Mouse (Mus musculus): Measurements from ENCODE around the gene Ift172.

Gene Ift172

DNA sequence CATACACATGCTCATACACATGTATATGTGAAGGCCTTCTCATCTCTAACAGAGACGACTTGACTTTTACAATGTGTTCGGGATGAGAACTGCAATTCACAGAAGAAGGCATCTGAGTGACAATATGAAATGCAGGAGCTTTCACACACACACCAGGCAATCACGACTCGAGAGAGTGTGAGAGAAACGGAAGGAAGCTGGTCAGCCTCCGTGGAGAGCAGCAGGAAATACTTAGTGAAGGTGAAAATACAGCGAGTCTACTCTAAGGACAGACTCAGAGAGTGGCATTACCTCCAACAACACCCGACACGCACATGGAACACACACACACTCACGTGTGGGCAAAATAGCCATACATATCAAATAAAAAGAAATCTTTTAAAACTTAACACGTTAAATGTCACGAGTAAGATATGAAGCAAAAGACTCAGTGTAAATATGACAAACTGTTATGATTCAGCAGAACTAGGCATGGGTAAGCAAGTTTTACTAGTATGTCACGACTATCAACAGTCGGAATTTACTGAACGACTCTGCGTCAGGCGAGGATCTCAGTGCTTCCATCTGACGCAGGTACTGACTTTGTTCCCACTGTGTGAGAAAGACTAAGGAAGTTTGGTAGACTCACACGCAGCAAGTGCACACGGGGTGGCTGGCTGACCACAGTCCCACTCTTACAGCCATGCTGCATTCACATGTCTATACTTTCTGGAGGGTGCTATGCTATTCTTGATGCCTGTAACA, 11.5 kb downstream of the Ift172 start:
- ChIA-PET POLR2A (no interaction called here), CTCF (no interaction called here)

DNA sequence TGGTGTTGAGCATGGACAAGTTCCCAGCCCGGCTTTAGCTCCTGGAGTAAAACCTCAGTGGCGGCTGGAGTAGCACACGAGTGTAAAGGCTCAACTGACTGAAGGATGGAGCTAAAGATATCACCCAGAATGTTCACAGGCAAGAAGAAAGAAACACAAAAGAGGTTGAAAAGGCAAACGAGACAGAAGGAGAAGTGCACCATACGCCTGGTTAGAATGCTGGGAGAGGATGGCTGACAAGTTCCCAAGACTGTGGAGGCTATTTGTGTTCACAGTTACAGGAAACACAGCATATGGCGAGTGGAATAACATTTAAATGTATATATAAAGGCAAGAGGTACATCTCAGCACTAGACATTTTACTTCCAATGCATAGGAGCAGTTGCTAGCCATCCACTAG, 17.9 kb downstream of the Ift172 start:
- ChIA-PET CTCF (interaction anchor here in 1 of 4 experiments (0.6 to 1.5 kb wide), 2 partner anchors 55 to 614 kb away, joined by 4 read pairs; no protein-coding TSS in a partner anchor), POLR2A (no interaction called here)

DNA sequence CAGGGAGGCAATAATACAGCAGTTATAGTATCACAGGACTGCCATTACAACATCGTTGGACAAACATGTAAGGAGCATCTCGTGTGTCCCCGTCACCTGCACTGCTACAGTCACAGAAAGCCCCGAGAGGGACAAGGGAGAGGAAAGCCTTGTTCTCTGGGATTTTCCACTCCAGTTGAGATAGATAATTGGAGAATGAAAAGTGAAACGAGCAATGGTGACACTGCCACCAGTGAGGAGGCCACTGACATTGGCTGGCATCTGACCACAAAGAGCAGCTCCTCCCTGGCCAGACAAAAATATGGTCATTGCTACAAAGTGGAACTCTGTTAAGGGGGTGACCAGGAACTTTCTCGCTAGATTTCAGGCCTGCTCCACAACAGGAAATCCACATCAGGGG, 23.2 kb downstream of the Ift172 start:
- CTCF ChIA-PET: interaction anchor here in 1 of 4 experiments (0.6 kb wide), 1 partner anchor 217 kb away, joined by 11 read pairs; no protein-coding TSS in a partner anchor
- POLR2A ChIA-PET: interaction anchor here in 1 of 4 experiments (1.6 kb wide), 1 partner anchor 46 kb away, joined by 5 read pairs; the partner anchor contains the start of gene Ppm1g

DNA sequence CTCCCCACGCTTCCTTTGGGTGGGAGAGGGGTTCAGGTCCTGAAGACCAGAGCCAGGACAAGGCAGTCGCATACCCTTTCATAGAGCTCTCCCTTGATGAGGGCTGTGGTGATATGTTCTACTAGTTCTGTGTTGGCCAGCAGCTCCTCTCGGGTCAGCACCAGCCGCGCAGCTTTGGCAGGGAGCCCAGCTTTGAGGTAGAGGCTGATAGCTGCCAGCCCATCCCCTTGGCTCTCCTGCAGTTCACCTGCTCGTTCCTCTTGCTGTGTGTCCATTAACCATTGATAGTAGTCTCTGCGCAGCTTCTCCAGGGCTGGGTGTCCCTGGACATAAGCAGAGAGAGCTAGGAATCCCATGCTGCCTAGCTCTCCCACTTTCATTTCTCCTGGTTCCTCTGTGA, 24.8 kb downstream of the Ift172 start:
- CTCF ChIA-PET: no interaction called here
- POLR2A ChIA-PET: interaction anchor here in 1 of 4 experiments (1.6 kb wide), 1 partner anchor 45 kb away, joined by 5 read pairs; the partner anchor contains the start of gene Ppm1g

DNA sequence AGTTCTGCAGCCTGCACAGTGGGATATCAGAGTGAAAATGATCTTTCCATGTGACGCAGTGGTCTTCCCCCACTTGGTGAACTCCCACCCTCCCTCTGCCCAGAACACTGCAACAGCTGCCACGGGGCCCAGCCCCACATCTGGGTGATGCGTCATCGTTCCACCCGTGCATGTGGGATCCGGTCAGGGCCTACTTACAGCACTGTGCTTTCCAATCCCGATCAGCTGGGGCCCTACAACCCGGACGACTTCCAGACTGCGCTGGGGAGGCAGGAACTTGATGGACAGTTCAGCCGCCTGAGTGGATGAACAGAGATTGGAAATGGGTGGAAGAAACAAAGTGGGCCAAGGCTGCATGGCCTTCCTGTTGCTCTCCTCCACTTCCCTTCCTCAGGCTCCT, 33.3 kb downstream of the Ift172 start:
- ChIA-PET POLR2A (interaction anchor here in 1 of 4 experiments (0.6 to 1.3 kb wide), 4 partner anchors 11 to 743 kb away, joined by 3 read pairs; no protein-coding TSS in a partner anchor), CTCF (interaction anchor here in 2 of 4 experiments (0.5 to 1.3 kb wide), 3 partner anchors 44 to 78 kb away, joined by 3 to 8 read pairs (median 4); partner anchors contain the start of genes Gm29609 (in 1 of the 2) and Gtf3c2 (in 1 of the 2))

DNA sequence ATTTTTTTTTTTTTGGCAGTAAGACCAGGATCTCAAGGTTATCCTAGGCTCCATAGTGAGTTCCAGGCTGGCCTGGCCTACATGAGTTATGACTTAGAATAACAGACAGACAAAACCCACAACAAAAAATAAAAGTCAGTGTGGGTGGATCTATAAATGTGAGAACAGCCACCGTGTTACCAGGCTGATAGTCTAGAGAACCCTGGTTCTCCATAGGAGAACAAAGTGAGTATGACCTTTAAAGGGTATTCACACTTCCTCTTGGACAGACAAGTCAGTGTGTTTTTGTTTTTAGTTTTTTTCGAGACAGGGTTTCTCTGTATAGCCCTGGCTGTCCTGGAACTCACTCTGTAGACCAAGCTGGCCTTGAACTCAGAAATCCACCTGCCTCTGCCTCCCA, 34.9 kb downstream of the Ift172 start:
- ChIA-PET POLR2A (interaction anchor here in 3 of 4 experiments (0.5 to 1.4 kb wide), 5 partner anchors 35 to 293 kb away, joined by 3 to 4 read pairs (median 3); no protein-coding TSS in a partner anchor), CTCF (interaction anchor here in 1 of 4 experiments (0.6 kb wide), 1 partner anchor 1048 kb away, joined by 7 read pairs; no protein-coding TSS in a partner anchor)

DNA sequence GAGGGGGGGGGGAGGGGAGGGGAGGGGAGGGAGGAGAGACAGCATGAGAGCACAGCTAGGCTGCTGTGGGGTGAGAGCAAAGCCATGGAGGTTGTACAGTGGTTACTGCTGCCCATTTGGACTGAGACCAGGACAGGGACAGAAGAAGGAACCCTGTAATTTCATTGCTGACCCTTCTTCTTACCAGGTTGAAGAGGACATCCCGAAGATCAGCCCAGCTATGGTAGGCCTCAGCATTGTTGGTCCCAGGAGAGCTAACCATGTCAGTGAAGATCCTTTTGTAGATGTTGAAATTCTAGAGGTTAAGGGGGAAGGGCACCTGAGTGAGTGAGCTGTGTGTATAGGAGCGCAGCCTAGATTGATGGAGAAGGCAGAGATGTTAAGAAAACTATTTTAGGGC, 35.5 kb downstream of the Ift172 start:
- ChIA-PET CTCF (interaction anchor here in 1 of 4 experiments (0.6 kb wide), 1 partner anchor 1048 kb away, joined by 7 read pairs; no protein-coding TSS in a partner anchor), POLR2A (interaction anchor here in 3 of 4 experiments (0.5 to 1.4 kb wide), 5 partner anchors 34 to 294 kb away, joined by 3 to 4 read pairs (median 3); no protein-coding TSS in a partner anchor)

DNA sequence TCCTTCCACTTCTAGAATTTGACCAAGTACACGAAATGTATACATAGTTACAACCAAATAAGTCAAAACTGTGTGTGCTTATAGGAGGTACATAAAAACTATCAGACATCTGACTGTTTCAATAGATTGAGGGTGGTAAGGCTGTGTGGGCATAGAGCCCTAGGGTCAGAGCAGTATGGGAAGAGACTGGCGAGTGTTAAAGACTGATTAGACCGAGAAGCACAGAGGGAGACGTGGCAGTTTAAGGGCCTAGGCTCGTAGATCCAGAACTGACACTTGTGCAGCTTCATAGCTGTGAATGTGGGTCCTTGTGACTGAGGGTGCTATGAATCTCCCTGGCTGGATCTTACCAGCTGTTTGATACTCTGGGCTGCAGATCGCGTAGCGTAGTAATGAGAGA, 36.0 kb downstream of the Ift172 start:
- POLR2A ChIA-PET: interaction anchor here in 1 of 4 experiments (1.4 to 5.8 kb wide), 2 partner anchors 14 to 34 kb away, joined by 3 to 30 read pairs; partner anchors contain the start of genes Gm9970 and Nrbp1
- CTCF ChIA-PET: no interaction called here

DNA sequence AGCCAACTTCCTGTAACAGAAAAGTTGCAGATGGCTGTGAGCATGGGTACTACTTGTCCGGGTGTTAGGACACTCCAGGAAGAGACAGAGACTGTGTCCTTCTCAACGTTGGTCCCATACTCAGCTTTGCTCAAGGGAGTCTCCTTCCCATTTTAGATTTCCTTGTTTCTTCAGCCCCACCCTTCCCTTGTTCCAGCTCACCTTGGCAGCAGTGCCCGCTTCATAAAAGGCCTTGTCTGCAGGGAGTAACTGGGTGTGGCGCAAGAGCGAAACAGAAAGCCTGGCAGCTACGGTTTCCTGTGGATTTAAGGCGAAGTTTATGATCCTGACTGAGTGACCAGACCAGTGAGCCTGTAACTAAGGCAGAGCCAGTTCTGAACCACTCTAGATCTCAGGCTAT, 36.5 kb downstream of the Ift172 start:
- POLR2A ChIA-PET: interaction anchor here in 1 of 4 experiments (1.4 to 5.8 kb wide), 2 partner anchors 13 to 33 kb away, joined by 3 to 30 read pairs; partner anchors contain the start of genes Gm9970 and Nrbp1
- CTCF ChIA-PET: interaction anchor here in 1 of 4 experiments (1.5 kb wide), 1 partner anchor 74 kb away, joined by 4 read pairs; no protein-coding TSS in a partner anchor

DNA sequence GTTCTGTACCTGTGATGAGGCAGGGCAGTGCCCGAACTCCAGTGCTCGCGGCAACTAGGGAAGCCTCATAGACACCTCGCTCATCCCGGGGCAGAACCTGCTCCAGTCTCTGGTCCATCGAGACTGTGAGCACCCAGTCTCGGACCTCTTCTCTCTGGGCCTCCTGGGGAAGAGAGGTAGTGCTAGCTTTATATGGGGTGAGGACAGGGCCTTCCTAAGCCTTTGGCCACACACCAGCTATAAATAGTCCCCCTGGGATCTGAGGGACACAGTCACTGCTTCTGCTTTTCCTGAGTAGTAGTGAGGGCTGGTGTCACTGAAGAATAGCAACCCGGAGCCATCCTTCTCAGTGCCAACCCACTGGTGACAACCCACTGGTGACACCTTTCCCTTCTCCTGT, 37.1 kb downstream of the Ift172 start:
- ChIA-PET CTCF (interaction anchor here in 1 of 4 experiments (1.2 to 1.8 kb wide), 4 partner anchors 8 to 74 kb away, joined by 3 to 6 read pairs (median 4); partner anchors contain the start of genes Gm9970 and Nrbp1), POLR2A (interaction anchor here in 2 of 4 experiments (1.3 to 5.8 kb wide), 4 partner anchors 12 to 32 kb away, joined by 5 to 30 read pairs (median 16); partner anchors contain the start of genes Gm9970 (in 2 of the 2) and Nrbp1 (in 2 of the 2))

DNA sequence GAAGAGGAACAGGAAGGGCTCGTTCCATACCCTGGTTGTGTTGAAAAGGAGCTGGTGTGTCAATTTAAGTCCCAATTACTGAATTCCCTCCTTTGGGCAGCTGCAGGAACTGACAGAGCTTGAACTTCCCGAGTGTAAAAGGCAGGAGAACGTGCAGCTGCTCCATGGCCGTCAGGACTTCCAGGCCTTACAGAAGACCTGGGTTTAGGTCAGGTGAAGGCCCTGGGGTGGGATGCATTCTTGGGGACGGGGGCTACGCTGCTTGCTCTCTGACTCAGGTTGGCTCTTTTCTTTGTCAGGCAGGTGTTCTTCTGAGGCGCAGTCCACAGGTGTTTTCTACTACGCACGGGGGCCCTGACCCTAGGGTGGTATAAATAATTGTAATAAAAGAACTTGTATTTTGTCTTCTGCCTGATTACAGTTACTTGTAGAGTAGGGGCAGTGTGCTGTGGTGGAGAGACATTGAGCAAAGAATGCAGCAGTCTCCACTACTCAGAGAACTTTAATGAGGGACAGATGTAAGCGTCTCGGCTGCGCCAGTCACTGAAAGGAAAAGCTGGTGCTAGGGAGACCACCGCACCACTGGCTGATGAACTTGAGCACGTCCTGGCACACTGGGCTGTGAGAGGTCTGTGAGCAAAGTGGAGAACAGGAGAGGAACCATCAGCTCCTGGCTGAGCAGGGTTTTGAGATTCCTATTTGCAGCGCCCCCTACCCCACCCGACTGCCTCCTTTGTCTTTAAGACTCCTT, 37.9 kb downstream of the Ift172 start:
- CTCF ChIA-PET: interaction anchor here in 1 of 4 experiments (1.2 to 1.8 kb wide), 5 partner anchors 9 to 75 kb away, joined by 3 to 6 read pairs (median 4); partner anchors contain the start of genes Gm9970 and Nrbp1
- POLR2A ChIA-PET: interaction anchor here in 3 of 4 experiments (0.6 to 5.8 kb wide), 11 partner anchors 9 to 202 kb away, joined by 3 to 30 read pairs (median 5); partner anchors contain the start of genes Gm9970 (in 2 of the 3) and Nrbp1 (in 2 of the 3)

DNA sequence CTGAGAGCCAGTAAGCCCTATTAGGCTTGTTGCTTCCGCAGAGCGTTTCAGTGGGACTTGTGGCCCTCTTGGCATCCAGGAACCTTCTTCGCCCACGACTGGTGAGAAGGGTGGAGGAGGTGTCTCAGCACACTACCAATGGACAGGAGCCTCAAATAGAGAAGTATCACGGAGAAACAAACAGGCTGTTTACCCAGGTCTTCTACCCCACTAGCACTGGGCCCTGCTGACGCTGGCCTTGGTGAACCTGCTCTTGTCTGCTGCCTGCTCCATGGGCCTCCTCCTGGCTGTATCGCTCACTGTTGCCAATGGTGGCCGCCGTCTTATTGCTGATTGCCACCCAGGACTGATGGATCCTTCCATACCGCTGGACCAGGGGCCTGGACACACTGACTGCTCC, 38.8 kb downstream of the Ift172 start:
- CTCF ChIA-PET: interaction anchor here in 1 of 4 experiments (1.2 to 1.8 kb wide), 2 partner anchors 9 to 11 kb away, joined by 3 to 6 read pairs; partner anchors contain the start of genes Gm9970 and Nrbp1

DNA sequence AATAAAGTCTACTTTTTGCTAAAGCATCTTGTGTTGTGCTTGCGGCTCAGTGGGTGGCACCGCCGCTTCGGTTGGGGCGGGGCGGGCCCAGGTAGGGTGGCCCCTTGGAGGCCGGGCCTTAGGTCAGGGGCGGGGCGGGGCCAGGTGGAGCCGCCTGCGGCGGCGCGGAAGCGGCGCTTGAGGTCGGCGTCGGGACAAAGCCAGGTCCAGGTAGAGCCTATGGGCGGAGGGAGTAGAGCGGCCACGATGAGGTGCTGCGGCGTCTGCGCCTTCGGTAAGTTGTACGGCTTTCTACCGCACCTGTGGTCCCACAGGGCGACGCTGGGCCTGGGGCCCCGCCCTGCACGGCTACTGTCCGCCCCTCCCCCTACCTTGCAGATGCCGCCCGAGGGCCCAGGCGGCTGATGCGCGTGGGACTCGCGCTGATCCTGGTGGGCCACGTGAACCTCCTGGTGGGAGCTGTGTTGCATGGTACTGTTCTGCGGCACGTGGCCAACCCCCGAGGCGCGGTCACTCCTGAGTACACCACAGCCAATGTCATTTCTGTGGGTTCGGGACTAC, 39.3 kb downstream of the Ift172 start, which contains the start of gene Krtcap3:
Krtcap3 (plus strand) TSS at position 151 of the 561 bp plus-strand sequence.
- ChIA-PET CTCF (no interaction called here), POLR2A (interaction anchor here in 3 of 4 experiments (0.7 to 5.8 kb wide), 9 partner anchors 8 to 71 kb away, joined by 3 to 30 read pairs (median 4); partner anchors contain the start of genes Gm9970 (in 2 of the 3), Nrbp1 (in 2 of the 3), Gm29609 (in 1 of the 3) and Gtf3c2 (in 1 of the 3))

More for the DNA sequence above, 38.8 kb downstream of the Ift172 start:
- POLR2A ChIA-PET: interaction anchor here in 2 of 4 experiments (0.7 to 5.8 kb wide), 10 partner anchors 8 to 125 kb away, joined by 3 to 30 read pairs (median 4); partner anchors contain the start of genes Gm9970 (in 2 of the 2) and Nrbp1 (in 2 of the 2)

DNA sequence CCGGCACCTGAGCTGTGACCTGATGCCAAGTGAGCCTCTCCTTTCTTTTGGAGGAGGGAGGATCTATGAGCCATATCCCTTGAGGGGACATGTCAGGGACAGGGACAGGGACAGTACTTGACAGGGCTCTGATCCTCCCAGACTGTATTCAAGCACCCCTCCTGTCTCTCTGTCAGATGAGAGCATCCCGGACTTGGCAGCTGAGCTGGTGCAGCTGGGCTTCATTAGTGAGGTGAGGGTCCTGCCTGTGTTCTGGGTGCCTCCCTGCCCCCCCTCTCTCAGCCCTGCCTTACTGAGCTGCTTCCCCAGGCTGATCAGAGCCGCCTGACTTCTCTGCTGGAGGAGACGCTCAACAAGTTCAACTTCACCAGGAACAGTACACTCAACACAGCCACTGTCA, 40.2 kb downstream of the Ift172 start:
- CTCF ChIA-PET: interaction anchor here in 1 of 4 experiments (0.7 kb wide), 1 partner anchor 346 kb away, joined by 3 read pairs; the partner anchor contains the start of gene Mrpl33
- POLR2A ChIA-PET: interaction anchor here in 3 of 4 experiments (0.8 to 5.8 kb wide), 8 partner anchors 8 to 157 kb away, joined by 3 to 30 read pairs (median 4); partner anchors contain the start of genes Gm9970 (in 2 of the 3), Nrbp1 (in 2 of the 3), Gm29609 (in 1 of the 3) and Gtf3c2 (in 1 of the 3)

DNA sequence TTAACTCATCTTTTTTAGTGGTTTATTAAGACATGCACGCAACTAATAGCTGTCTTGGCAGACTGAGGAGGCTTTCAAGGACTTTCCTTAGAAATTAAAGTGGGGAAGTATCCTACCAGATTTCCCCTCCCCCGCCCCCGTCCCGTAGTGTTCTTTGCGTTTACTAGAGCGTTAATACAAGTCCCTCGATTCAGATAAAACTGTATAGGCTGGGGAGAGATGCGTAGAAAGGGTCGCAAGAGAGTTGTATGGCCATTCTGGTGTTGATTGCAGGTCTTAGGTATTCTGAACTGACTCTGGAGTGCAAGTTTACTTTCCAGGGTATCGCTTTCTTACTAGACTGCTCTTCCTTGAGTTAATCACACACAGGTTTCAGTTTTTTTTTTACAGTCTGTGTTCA, 48.7 kb downstream of the Ift172 start:
- ChIA-PET POLR2A (interaction anchor here (0.5 to 3.0 kb wide), 15 partner anchors 9 to 1263 kb away, joined by 3 to 30 read pairs (median 4); partner anchors contain the start of genes Krtcap3 (in 2 of the 4), Atraid (in 1 of the 4), Eif2b4 (in 1 of the 4) and Mpv17 (in 1 of the 4)), CTCF (interaction anchor here in 1 of 4 experiments (1.4 to 1.6 kb wide), 3 partner anchors 11 to 86 kb away, joined by 3 to 9 read pairs (median 6); partner anchors contain the start of gene Ppm1g)

DNA sequence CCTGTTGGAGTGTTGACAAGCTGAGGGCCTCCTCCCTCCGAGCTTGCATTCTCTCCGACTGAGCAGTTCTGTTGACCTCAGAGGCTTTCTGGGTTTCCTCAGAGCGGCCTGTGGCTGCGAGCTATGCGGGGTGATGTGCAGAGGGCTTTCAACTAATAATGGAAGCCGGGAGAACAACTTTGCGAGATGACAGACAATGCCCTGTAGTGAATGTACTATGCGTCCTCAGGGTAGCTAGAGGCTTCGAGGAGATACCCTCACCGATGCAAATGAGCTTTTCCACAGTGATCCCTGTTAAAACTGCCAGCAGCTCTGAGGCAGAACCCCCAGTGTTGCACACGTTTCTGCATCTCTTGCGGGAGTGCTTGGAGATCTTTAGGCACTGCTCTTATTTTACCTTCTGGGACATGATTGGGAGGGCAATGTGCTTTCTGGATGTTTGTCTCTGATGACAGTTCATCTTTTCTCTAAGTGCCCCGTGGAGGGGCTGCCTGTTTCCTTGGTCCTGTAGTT, 49.3 kb downstream of the Ift172 start:
- POLR2A ChIA-PET: interaction anchor here (0.5 to 3.0 kb wide), 26 partner anchors 9 to 1183 kb away, joined by 3 to 30 read pairs (median 3); partner anchors contain the start of genes Krtcap3 (in 2 of the 4), Ppm1g (in 2 of the 4), Adgrf3 (in 1 of the 4) and Atraid (in 1 of the 4)
- CTCF ChIA-PET: interaction anchor here in 2 of 4 experiments (0.6 to 1.6 kb wide), 5 partner anchors 12 to 193 kb away, joined by 3 to 9 read pairs (median 5); partner anchors contain the start of genes Atraid (in 1 of the 2) and Ppm1g (in 1 of the 2)

All from embryonic stem cell, embryonic (primary cell).